Mouse (Mus musculus): ENCODE data around the gene Arhgap28. TPM values are rescaled to one million over a fixed set of nuclear protein-coding genes. Genes with fewer than 3 reads are reported as not detected.

Arhgap28 gene
- polyA plus RNA-seq, 1 experiment: 1.0 TPM

GRCm38 (mm10) chr17:68002608-68003595, 1.0 kb downstream of the Arhgap28 start:
- TF ChIP-seq POLR2A (IDR thresholded peaks at IDR 0.05; ENCODE audit: control insufficient read depth, low read depth, low read length) (no peak), CTCF (IDR thresholded peaks at IDR 0.05; ENCODE audit: control insufficient read depth, insufficient read depth, insufficient replicate concordance, low read depth, low read length) (no peak)
- no peaks in the 10 kb centered on the region for H3K36me3 ChIP-seq (ENCODE audit: control insufficient read depth, insufficient read depth, low read length)
- no peak overlapping the region for H3K4me3 ChIP-seq (ENCODE audit: control insufficient read depth, low read depth, low read length)
- H3K4me1 ChIP-seq (ENCODE audit: control insufficient read depth, insufficient read depth, low read length): peaks cover 14% of the 10 kb centered on the region
- no peak overlapping the region for H3K27ac ChIP-seq (ENCODE audit: control insufficient read depth, insufficient read depth, low read depth, low read length)
- H3K27me3 ChIP-seq (ENCODE audit: control insufficient read depth, insufficient read depth, low read length): no peaks in the 10 kb centered on the region

GRCm38 (mm10) chr17:67999801-68000200, 4.1 kb downstream of the Arhgap28 start:
- Histone ChIP-seq H3K27ac (ENCODE audit: control insufficient read depth, insufficient read depth, low read depth, low read length) (no peak overlapping the region), H3K27me3 (ENCODE audit: control insufficient read depth, insufficient read depth, low read length) (no peaks in the 10 kb centered on the region), H3K36me3 (ENCODE audit: control insufficient read depth, insufficient read depth, low read length) (no peaks in the 10 kb centered on the region), H3K4me1 (ENCODE audit: control insufficient read depth, insufficient read depth, low read length) (peaks cover 14% of the 10 kb centered on the region), H3K4me3 (ENCODE audit: control insufficient read depth, low read depth, low read length) (no peak overlapping the region)
- TF ChIP-seq POLR2A (IDR thresholded peaks at IDR 0.05; ENCODE audit: control insufficient read depth, low read depth, low read length): no peak
- TF ChIP-seq CTCF (IDR thresholded peaks at IDR 0.05; ENCODE audit: control insufficient read depth, insufficient read depth, insufficient replicate concordance, low read depth, low read length): no peak

GRCm38 (mm10) chr17:67996769-67997155, 7.2 kb downstream of the Arhgap28 start:
- no peak for TF ChIP-seq CTCF (IDR thresholded peaks at IDR 0.05; ENCODE audit: control insufficient read depth, insufficient read depth, insufficient replicate concordance, low read depth, low read length)
- no peak for TF ChIP-seq POLR2A (IDR thresholded peaks at IDR 0.05; ENCODE audit: control insufficient read depth, low read depth, low read length)
- Histone ChIP-seq H3K4me1 (ENCODE audit: control insufficient read depth, insufficient read depth, low read length) (no peaks in the 10 kb centered on the region), H3K27me3 (ENCODE audit: control insufficient read depth, insufficient read depth, low read length) (no peaks in the 10 kb centered on the region), H3K36me3 (ENCODE audit: control insufficient read depth, insufficient read depth, low read length) (no peaks in the 10 kb centered on the region), H3K27ac (ENCODE audit: control insufficient read depth, insufficient read depth, low read depth, low read length) (no peak overlapping the region), H3K4me3 (ENCODE audit: control insufficient read depth, low read depth, low read length) (no peak overlapping the region)

DNA sequence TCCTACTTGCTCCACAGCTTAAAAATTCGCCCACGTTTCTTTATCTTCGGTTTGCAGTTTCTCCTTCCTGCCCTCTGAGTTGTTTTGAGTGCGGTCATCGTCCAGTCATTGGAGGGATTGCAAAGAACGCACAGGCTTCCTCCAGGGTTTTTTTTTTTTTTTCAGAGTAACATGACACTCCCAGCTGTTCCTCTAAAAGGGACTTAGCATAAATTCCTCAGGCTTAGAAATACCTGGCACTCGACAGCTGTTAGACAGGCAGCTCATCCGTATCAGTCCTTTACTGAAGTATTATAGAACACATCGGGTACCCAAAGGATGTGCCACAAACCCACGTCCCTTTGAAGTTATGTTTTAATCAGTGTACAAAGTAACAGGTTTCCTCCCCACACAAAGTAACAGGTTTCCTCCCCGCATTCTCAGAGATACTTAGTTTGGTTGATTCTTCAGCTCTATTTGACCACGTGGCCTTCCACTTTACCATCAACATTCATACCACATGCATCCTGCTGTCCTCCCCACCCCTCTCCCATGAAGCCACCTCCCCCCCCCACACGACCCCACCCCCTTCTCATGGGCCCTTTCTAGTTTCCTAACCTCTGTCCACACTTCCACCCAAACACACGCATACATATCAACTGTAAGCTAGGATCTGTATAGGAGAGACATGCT, 7.7 kb downstream of the Arhgap28 start:
- Histone ChIP-seq H3K4me3 (ENCODE audit: control insufficient read depth, low read depth, low read length) (no peak overlapping the region), H3K4me1 (ENCODE audit: control insufficient read depth, insufficient read depth, low read length) (no peaks in the 10 kb centered on the region), H3K27ac (ENCODE audit: control insufficient read depth, insufficient read depth, low read depth, low read length) (no peak overlapping the region), H3K36me3 (ENCODE audit: control insufficient read depth, insufficient read depth, low read length) (no peaks in the 10 kb centered on the region), H3K27me3 (ENCODE audit: control insufficient read depth, insufficient read depth, low read length) (no peaks in the 10 kb centered on the region)
- TF ChIP-seq POLR2A (IDR thresholded peaks at IDR 0.05; ENCODE audit: control insufficient read depth, low read depth, low read length) (no peak), CTCF (IDR thresholded peaks at IDR 0.05; ENCODE audit: control insufficient read depth, insufficient read depth, insufficient replicate concordance, low read depth, low read length) (no peak)

- Histone ChIP-seq H3K4me1 (ENCODE audit: control insufficient read depth, insufficient read depth, low read length) (no peaks in the 10 kb centered on the region), H3K36me3 (ENCODE audit: control insufficient read depth, insufficient read depth, low read length) (no peaks in the 10 kb centered on the region), H3K4me3 (ENCODE audit: control insufficient read depth, low read depth, low read length) (no peak overlapping the region), H3K27me3 (ENCODE audit: control insufficient read depth, insufficient read depth, low read length) (no peaks in the 10 kb centered on the region), H3K27ac (ENCODE audit: control insufficient read depth, insufficient read depth, low read depth, low read length) (no peak overlapping the region)
- TF ChIP-seq CTCF (IDR thresholded peaks at IDR 0.05; ENCODE audit: control insufficient read depth, insufficient read depth, insufficient replicate concordance, low read depth, low read length): no peak
Measured at GRCm38 (mm10) chr17:67995277-67995819, 8.6 kb downstream of the Arhgap28 start.

DNA sequence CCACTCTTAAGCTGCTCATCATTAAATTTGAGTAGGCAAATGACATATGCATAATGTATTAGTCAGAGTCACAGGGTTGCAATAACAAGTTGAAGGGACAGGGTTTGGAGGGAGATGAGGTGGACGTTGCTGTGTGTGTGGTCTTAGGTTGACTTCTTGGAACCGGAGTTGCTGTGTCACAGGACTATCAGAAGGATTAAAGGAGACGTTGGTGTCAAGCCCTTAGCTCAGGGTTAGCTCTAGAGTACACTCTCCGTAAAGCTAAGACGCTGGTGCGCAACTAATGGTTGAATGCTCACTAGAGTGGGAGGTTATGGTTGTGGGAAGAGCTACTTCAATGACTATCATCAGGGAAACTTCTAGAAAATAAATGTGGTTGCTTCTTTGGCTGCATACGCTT, 9.1 kb downstream of the Arhgap28 start:
- H3K4me3 ChIP-seq (ENCODE audit: control insufficient read depth, low read depth, low read length): no peak overlapping the region
- no peak for TF ChIP-seq CTCF (IDR thresholded peaks at IDR 0.05; ENCODE audit: control insufficient read depth, insufficient read depth, insufficient replicate concordance, low read depth, low read length)
- H3K36me3 ChIP-seq (ENCODE audit: control insufficient read depth, insufficient read depth, low read length): no peaks in the 10 kb centered on the region
- no peak overlapping the region for H3K27ac ChIP-seq (ENCODE audit: control insufficient read depth, insufficient read depth, low read depth, low read length)
- no peaks in the 10 kb centered on the region for H3K27me3 ChIP-seq (ENCODE audit: control insufficient read depth, insufficient read depth, low read length)
- H3K4me1 ChIP-seq (ENCODE audit: control insufficient read depth, insufficient read depth, low read length): no peaks in the 10 kb centered on the region

- Histone ChIP-seq H3K36me3 (ENCODE audit: control insufficient read depth, insufficient read depth, low read length) (no peaks in the 10 kb centered on the region), H3K4me3 (ENCODE audit: control insufficient read depth, low read depth, low read length) (no peak overlapping the region), H3K4me1 (ENCODE audit: control insufficient read depth, insufficient read depth, low read length) (no peaks in the 10 kb centered on the region), H3K27me3 (ENCODE audit: control insufficient read depth, insufficient read depth, low read length) (no peaks in the 10 kb centered on the region), H3K27ac (ENCODE audit: control insufficient read depth, insufficient read depth, low read depth, low read length) (no peak overlapping the region)
- no peak for TF ChIP-seq CTCF (IDR thresholded peaks at IDR 0.05; ENCODE audit: control insufficient read depth, insufficient read depth, insufficient replicate concordance, low read depth, low read length)
Measured at GRCm38 (mm10) chr17:67993371-67994045, 10.4 kb downstream of the Arhgap28 start.
